Mouse (Mus musculus) heart, embryonic 13.5 days (tissue): ENCODE data around the gene Il34. TPM values are rescaled to one million over a fixed set of nuclear protein-coding genes. Genes with fewer than 3 reads are reported as not detected.

Source experiments
- ATAC-seq: fragments of 200-750 bp; cut with Nextera tagmentation; 2 replicates; pipeline ENCODE4 v1.8.0; 2017; ENCODE audit warnings: moderate TSS enrichment; ENCODE audit not compliant: insufficient number of reproducible peaks, low FRiP score, low TSS enrichment; ENCODE audit errors: extremely low read depth
- H3K27ac ChIP-seq: fragments of 300-500 bp; sonication (generic); replicated peaks from 2 replicates; pipeline ENCODE4 v1.5.1; 2015; ENCODE audit warnings: moderate library complexity, mild to moderate bottlenecking, inconsistent platforms
- H3K27me3 ChIP-seq: fragments of 300-500 bp; sonication (generic); replicated peaks from 2 replicates; pipeline ENCODE4 v1.6.1; 2015; ENCODE audit warnings: mild to moderate bottlenecking, inconsistent platforms
- H3K36me3 ChIP-seq: fragments of 300-500 bp; sonication (generic); 2 replicates; pipeline ENCODE4 v1.6.1; 2015; ENCODE audit warnings: mild to moderate bottlenecking, inconsistent platforms
- H3K4me1 ChIP-seq: fragments of 300-500 bp; sonication (generic); 2 replicates; pipeline ENCODE4 v1.6.1; 2015; ENCODE audit warnings: inconsistent platforms
- H3K4me2 ChIP-seq: fragments of 300-500 bp; sonication (generic); 2 replicates; pipeline ENCODE4 v1.6.1; 2015; ENCODE audit warnings: inconsistent platforms, mild to moderate bottlenecking, moderate library complexity
- H3K4me3 ChIP-seq: fragments of 300-500 bp; sonication (generic); 2 replicates; pipeline ENCODE4 v1.5.1; 2015; ENCODE audit warnings: moderate library complexity, mild to moderate bottlenecking, inconsistent platforms
- H3K9ac ChIP-seq: fragments of 300-500 bp; sonication (generic); 2 replicates; pipeline ENCODE4 v1.6.1; 2015; ENCODE audit warnings: inconsistent platforms, mild to moderate bottlenecking, moderate library complexity
- H3K9me3 ChIP-seq: fragments of 300-500 bp; sonication (generic); 2 replicates; pipeline ENCODE4 v1.6.1; 2016; ENCODE audit warnings: inconsistent platforms
- WGBS: fragments of 180-500 bp; shearing (Covaris S2); methylation state at CpG from one replicate; pipeline ENCODE4 v1.1.7; 2015; ENCODE audit warnings: mixed read lengths; 5-methylcytosine and 5-hydroxymethylcytosine counted together
- polyA plus RNA-seq: library from polyadenylated mRNA; unstranded; fragments of >200 nt; fragmentation: Nextera tagmentation; extraction: Ambion mirVana; gene quantifications from 2 replicates; pipeline ENCODE4 v1.2.1, GENCODE M21; 2015

Il34 gene
- polyA plus RNA-seq, 1 experiment from 2014 or later, result 0.17 TPM

DNA sequence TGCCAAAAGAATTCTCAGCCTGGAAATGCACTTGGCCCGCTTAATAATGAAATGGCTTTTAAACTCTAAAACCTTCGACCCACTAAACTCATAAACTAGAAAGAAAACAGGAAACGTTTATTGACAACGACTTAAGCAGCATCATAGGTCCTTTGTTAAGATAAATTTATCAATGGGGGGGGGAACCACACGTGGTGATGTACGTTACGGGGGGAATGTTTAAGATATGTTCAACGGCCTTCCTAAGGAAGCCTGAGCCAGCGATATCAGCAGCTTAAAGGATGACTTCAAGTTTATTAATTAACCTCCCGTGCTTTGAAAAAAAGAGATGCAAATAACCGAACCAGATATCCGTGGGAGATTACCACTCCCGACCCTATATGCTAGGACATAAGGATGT lies 55.5 kb downstream of the Il34 start:
- H3K27ac ChIP-seq, result no peak overlapping the region
- no peak overlapping the region for H3K4me3 ChIP-seq
- H3K4me1 ChIP-seq, result peaks cover 7% of the 10 kb centered on the region
- 37% methylated on average over 13 of the region's 13 CpGs for WGBS
- no peak for ATAC-seq
- H3K9ac ChIP-seq, result no peak overlapping the region
- H3K27me3 ChIP-seq, result peaks cover 16% of the 10 kb centered on the region
- H3K36me3 ChIP-seq, result no peaks in the 10 kb centered on the region
- H3K9me3 ChIP-seq, result no peaks in the 10 kb centered on the region
- no peak overlapping the region for H3K4me2 ChIP-seq

DNA sequence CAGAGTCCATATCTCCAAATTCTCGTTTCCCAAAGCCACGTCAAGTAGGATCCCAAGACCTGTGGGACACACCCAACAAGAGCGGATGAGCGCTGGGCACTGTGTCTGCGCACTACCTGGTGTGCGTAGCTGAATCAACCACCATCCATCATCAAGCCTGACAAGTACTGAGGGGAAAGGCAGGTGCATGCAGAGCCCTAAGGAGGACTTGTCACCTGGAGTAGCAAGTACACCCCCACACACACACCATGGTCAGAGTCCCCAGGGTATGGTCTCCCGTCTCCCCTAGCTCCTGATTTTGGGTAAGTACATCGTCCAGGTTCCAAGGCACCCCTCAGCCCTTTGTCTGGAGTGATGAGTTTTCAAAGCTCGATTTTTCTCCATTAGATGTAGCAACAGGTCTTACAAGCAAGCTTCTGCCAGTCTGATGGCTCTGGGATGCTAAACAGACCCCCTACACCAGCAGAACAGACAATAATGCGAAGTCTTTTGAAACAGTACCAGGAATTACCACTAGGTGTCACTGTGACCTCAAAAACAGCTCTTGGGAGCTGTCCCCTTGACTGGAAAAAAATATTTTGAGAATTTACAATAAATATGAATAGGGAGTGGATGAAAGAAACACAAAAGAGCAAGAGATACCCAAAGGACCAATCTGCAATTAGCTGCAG lies 56.1 kb downstream of the Il34 start:
- H3K36me3 ChIP-seq, result no peaks in the 10 kb centered on the region
- H3K9ac ChIP-seq, result no peak overlapping the region
- no peak overlapping the region for H3K27ac ChIP-seq
- no peak overlapping the region for H3K4me3 ChIP-seq
- no peaks in the 10 kb centered on the region for H3K9me3 ChIP-seq
- no peak overlapping the region for H3K4me2 ChIP-seq
- peaks cover 12% of the 10 kb centered on the region for H3K27me3 ChIP-seq
- 52% methylated on average over 10 of the region's 10 CpGs for WGBS
- no peak for ATAC-seq
- peaks cover 7% of the 10 kb centered on the region for H3K4me1 ChIP-seq

DNA sequence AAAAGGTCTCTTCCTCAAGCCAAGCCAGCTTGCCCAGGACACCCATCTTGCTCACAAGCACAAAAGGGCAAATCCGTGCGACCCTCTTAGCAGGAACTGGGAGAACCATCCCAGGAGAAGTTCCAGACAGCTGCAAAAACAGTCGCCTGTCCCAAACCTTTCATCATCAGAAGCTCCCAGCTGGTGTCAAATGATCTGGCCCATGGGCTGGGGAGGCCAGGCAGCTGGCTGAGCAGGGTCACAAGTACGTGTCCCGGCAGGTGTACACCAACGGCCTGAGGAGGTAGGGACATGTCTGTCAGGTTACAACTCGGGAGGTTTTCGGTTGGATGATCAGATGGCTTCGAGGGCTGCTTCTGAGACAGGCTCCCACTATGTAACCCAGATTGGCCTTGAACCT lies 59.1 kb downstream of the Il34 start:
- Histone ChIP-seq H3K4me2 (no peak overlapping the region), H3K4me1 (peaks cover 10% of the 10 kb centered on the region), H3K36me3 (no peaks in the 10 kb centered on the region), H3K27me3 (peaks cover 12% of the 10 kb centered on the region), H3K4me3 (no peak overlapping the region), H3K9me3 (no peaks in the 10 kb centered on the region), H3K9ac (no peak overlapping the region), H3K27ac (no peak overlapping the region)
- no peak for ATAC-seq
- 61% methylated on average over 9 of the region's 9 CpGs for WGBS

DNA sequence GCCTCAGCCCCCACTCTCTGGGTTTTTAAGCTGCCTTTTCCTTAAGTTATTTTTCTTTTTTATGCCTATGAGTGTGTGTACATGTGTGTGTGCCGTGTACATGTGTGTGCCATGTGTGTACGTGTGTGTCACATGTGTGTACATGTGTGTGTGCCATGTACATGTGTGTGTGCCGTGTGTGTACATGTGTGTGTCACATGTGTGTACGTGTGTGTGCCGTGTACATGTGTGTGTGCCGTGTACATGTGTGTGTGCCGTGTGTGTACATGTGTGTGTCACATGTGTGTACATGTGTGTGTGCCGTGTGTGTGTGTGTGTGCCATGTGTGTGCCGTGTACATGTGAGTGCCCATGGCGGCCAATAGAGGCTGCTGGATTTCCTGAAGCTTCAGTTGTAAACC lies 60.6 kb downstream of the Il34 start:
- Histone ChIP-seq H3K4me3 (no peak overlapping the region), H3K9me3 (no peaks in the 10 kb centered on the region), H3K27me3 (peaks cover 12% of the 10 kb centered on the region), H3K27ac (no peak overlapping the region), H3K9ac (no peak overlapping the region), H3K4me2 (no peak overlapping the region), H3K36me3 (peaks cover 7% of the 10 kb centered on the region), H3K4me1 (peaks cover 10% of the 10 kb centered on the region)
- 92% methylated on average over 10 of the region's 10 CpGs for WGBS
- ATAC-seq, result no peak

DNA sequence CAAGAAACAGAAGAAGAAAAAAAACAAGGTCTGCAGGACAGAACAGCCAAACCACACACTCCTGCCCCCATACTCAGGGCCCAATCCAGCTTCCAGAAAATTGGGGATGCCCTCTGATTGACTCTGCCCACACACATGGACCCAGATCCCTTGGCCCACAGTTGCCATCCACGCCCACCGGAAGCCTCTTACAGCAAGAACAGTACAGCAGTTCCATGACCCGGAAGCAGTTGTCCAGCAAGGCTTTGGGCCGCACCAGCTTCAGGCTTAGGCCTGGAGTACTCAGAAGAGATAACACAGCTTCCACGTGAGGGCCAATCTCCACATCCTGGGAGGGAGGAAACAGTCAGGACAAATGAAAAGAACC lies 63.3 kb downstream of the Il34 start:
- Histone ChIP-seq H3K27me3 (no peaks in the 10 kb centered on the region), H3K4me3 (no peak overlapping the region), H3K9me3 (no peaks in the 10 kb centered on the region), H3K27ac (no peak overlapping the region), H3K4me1 (peaks cover 10% of the 10 kb centered on the region), H3K36me3 (peaks cover 35% of the 10 kb centered on the region), H3K4me2 (no peak overlapping the region), H3K9ac (no peak overlapping the region)
- ATAC-seq, result no peak
- 79% methylated on average over 5 of the region's 5 CpGs for WGBS

DNA sequence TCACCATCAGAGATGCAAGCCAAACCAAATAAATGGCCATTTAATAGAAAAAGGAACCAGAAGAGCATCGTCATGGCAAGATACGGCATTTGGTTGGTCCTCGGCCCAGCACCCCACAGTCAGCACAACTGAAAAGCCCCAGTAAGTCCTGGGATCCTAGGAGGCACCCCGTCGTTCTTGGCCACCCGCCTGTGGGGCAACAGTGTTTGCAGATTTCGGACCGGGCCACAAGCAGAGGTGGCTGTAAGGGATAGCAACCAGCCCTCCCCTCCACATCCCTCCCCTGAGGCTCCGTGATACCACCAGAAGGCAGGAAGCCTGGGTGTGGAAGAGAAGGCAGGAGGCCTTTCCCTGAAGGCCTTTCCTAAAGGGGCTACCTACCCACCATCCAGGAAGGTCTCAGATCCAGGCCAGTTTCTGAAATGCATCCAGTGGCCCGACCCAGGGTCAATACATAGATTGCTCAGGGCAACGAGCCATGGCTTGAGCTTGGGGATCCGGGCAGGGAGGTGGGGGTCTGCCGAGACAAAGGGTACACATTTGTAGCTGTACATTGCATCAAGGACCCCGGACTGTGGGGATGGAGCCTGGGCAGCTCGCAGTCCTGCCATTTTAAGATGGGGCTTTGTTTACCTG lies 63.8 kb downstream of the Il34 start:
- H3K4me3 ChIP-seq, result no peak overlapping the region
- no peak overlapping the region for H3K27ac ChIP-seq
- H3K9me3 ChIP-seq, result no peaks in the 10 kb centered on the region
- whole genome bisulfite sequencing, result 75% methylated on average over 15 of the region's 15 CpGs
- peaks cover 10% of the 10 kb centered on the region for H3K4me1 ChIP-seq
- ATAC-seq, result no peak
- no peak overlapping the region for H3K9ac ChIP-seq
- H3K36me3 ChIP-seq, result peaks cover 40% of the 10 kb centered on the region
- no peak overlapping the region for H3K4me2 ChIP-seq
- H3K27me3 ChIP-seq, result no peaks in the 10 kb centered on the region

DNA sequence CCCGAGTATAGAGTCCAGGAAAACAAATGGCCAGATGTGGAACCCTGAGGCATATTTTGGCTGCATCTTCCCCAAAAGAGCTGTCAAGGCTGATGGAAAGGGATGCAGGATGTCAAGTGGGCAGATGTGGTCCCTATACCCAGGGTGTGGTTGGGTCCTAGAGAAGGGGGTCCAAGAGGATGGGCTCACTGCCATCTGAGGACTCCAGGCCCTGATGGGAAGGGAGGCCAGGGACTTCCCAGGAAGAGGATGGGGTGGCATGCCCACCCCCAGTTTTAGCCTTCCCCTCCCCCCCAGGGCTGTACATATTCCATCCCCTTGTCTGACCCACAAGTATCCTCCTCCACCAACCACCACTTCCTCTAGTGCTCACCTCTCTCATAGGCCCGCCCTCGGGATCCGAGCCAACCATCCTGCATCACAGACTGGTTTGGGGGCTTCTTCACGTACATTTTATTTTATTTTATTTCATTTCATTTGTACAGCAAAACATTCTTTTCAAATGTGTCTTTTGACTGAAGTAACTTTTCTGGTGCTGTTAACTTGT lies 65.0 kb downstream of the Il34 start:
- H3K36me3 ChIP-seq, result peaks cover 52% of the 10 kb centered on the region
- H3K4me1 ChIP-seq, result peaks cover 10% of the 10 kb centered on the region
- no peak overlapping the region for H3K4me3 ChIP-seq
- WGBS, result 75% methylated on average over 5 of the region's 5 CpGs
- no peak overlapping the region for H3K27ac ChIP-seq
- no peak overlapping the region for H3K4me2 ChIP-seq
- no peak for ATAC-seq
- no peaks in the 10 kb centered on the region for H3K9me3 ChIP-seq
- no peaks in the 10 kb centered on the region for H3K27me3 ChIP-seq
- no peak overlapping the region for H3K9ac ChIP-seq

DNA sequence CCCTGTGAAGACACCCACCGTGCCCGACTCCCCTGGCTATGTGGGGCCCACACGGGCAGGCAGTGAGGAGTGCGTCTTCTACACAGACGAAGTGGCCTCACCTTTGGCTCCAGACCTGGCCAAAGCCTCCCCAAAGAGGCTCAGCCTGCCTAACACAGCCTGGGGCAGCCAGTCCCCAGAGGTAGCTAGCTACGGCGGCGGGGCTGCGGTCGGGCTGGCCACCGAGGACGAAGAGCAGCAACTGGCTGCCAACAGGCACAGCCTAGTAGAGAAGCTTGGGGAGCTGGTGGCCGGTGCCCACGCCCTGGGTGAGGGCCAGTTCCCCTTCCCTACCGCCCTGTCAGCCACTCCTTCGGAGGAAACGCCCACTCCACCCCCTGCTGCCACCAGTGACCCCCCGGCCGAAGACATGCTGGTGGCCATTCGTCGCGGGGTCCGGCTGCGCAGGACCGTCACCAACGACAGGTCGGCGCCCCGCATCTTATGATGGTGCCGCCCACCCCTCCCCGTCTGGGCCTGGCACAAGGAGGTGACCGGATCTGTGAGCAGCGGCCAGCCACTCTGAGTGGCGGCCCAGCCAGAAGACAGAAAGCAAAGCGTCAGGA lies 67.0 kb downstream of the Il34 start:
- no peak overlapping the region for H3K4me2 ChIP-seq
- peaks cover 72% of the 10 kb centered on the region for H3K36me3 ChIP-seq
- H3K27me3 ChIP-seq, result no peaks in the 10 kb centered on the region
- no peak overlapping the region for H3K4me3 ChIP-seq
- ATAC-seq, result peak; percentile 26; the same call in 1 of the 2 replicates
- H3K4me1 ChIP-seq, result no peaks in the 10 kb centered on the region
- no peak overlapping the region for H3K9ac ChIP-seq
- WGBS, result 89% methylated on average over 35 of the region's 35 CpGs
- no peaks in the 10 kb centered on the region for H3K9me3 ChIP-seq
- H3K27ac ChIP-seq, result no peak overlapping the region

DNA sequence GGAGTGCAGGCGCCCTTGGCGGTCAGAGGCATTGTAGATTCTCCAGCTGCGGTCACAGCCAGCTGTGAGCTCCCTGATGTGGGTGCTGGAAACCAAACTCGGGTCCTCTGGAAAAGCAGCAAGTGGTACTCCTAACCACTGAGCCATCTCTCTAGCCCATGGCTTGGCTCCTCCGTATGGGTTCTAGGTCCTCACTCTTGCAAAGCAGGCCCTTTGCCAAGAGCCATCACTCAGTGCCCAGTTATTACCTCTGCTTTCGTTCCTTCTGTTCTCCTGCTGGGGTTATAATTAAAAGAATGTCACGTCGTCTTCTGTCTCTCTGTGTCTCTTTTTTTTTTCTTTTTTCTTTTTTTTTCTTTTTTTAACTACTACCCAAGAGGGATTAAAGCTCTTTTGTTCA lies 72.7 kb downstream of the Il34 start:
- ATAC-seq, result no peak
- peaks cover 100% of the 10 kb centered on the region for H3K36me3 ChIP-seq

DNA sequence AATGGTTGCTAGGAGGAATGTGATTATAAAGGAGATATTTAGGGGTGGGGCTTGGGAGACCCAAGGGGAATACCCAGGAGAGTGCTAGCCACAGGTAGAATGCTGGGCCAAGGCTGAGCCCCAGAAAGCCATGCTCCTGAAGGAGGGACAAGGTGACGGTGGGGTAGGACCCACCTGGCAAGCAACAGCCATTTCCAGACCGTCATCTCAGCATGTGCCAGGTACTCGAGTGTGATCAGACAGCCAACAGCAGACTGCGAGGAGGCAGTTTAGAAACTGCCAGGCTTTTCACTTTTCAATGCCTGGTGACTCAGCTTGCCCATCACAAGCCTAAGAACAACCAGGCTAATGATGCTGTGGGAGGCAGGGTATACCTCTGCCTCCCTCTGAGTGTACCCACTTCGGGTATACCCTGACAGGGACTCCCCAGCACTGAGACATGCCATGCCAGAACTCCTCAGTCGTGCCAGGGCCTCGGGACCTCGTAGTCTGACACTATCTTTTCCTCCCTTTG lies 74.3 kb downstream of the Il34 start:
- Histone ChIP-seq H3K9me3 (no peaks in the 10 kb centered on the region), H3K4me2 (no peak overlapping the region), H3K27ac (no peak overlapping the region), H3K9ac (no peak overlapping the region), H3K4me1 (peaks cover 5% of the 10 kb centered on the region; the same call in 1 of the 2 replicates), H3K4me3 (no peak overlapping the region), H3K27me3 (no peaks in the 10 kb centered on the region), H3K36me3 (peaks cover 100% of the 10 kb centered on the region)
- no peak for ATAC-seq
- 88% methylated on average over 8 of the region's 8 CpGs for WGBS

More for the DNA sequence above, 72.7 kb downstream of the Il34 start:
- no peak overlapping the region for H3K9ac ChIP-seq
- 90% methylated on average over 8 of the region's 8 CpGs for WGBS
- no peaks in the 10 kb centered on the region for H3K9me3 ChIP-seq
- no peaks in the 10 kb centered on the region for H3K27me3 ChIP-seq
- no peak overlapping the region for H3K4me3 ChIP-seq
- H3K27ac ChIP-seq, result no peak overlapping the region
- no peaks in the 10 kb centered on the region for H3K4me1 ChIP-seq
- no peak overlapping the region for H3K4me2 ChIP-seq

DNA sequence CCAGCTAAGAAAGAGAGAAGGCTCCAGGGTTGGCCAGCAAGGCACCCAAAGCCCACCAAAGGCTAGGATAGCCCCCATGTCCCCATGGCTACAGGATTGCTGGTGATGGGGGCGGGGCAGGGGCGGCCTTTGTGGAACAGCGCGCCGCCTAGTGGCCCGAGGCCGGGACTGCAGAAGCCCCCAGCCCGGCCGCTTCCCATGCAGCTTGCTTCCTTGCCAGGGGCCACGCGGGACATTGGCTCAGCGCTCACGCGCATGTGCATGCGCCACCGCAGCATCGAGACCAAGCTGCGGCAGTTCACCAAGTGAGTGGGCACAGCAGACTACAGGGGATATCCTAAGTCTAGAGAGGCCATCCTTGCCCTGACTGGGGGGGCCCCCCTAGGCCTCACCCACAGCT lies 78.8 kb downstream of the Il34 start:
- Histone ChIP-seq H3K9ac (peak overlapping the region; percentile 50; the same call in 1 of the 2 replicates), H3K4me3 (no peak overlapping the region), H3K36me3 (peaks cover 77% of the 10 kb centered on the region), H3K4me2 (no peak overlapping the region), H3K4me1 (peaks cover 48% of the 10 kb centered on the region), H3K27ac (no peak overlapping the region), H3K9me3 (no peaks in the 10 kb centered on the region), H3K27me3 (no peaks in the 10 kb centered on the region)
- WGBS, result 8% methylated on average over 18 of the region's 18 CpGs
- ATAC-seq, result no peak
